Mouse (Mus musculus) limb, embryonic 14.5 days (tissue): ENCODE measurements around the gene Syt8. TPM values are rescaled to one million over a fixed set of nuclear protein-coding genes. Genes with fewer than 3 reads are reported as not detected.
A peak's percentile ranks its signal among the peaks of the same experiment; 100 is the strongest.

Experiments
- ATAC-seq: fragments of 200-750 bp; cut with Nextera tagmentation; 2 replicates; pipeline ENCODE4 v1.8.0; 2017; ENCODE audit warnings: low read depth, moderate number of reproducible peaks, moderate TSS enrichment; ENCODE audit not compliant: low FRiP score
- DNase-seq: peaks from one replicate; pipeline ENCODE4 v3.0.0-alpha.2; 2015; ENCODE audit warnings: low spot score
- H3K27ac ChIP-seq: fragments of 300-500 bp; sonication (generic); replicated peaks from 2 replicates; pipeline ENCODE4 v1.5.1; 2014; ENCODE audit warnings: low read depth, mild to moderate bottlenecking, low read length, moderate library complexity, mixed read lengths
- H3K27me3 ChIP-seq: fragments of 300-500 bp; sonication (generic); 2 replicates; pipeline ENCODE4 v1.6.1; 2014; ENCODE audit warnings: low read length, mixed read lengths; ENCODE audit not compliant: control insufficient read depth, insufficient read depth
- H3K36me3 ChIP-seq: fragments of 300-500 bp; sonication (generic); 2 replicates; pipeline ENCODE4 v1.6.1; 2014; ENCODE audit warnings: mild to moderate bottlenecking, low read length, moderate library complexity, mixed read lengths; ENCODE audit not compliant: control insufficient read depth, insufficient read depth
- H3K4me1 ChIP-seq: fragments of 300-500 bp; sonication (generic); 2 replicates; pipeline ENCODE4 v1.6.1; 2014; ENCODE audit warnings: antibody characterized with exemption, low read length, mixed read lengths; ENCODE audit not compliant: control insufficient read depth, insufficient read depth
- H3K4me2 ChIP-seq: fragments of 300-500 bp; sonication (generic); replicated peaks from 2 replicates; pipeline ENCODE4 v1.6.1; 2014; ENCODE audit warnings: low read depth, mild to moderate bottlenecking, low read length, moderate library complexity; ENCODE audit not compliant: severe bottlenecking
- H3K4me3 ChIP-seq: fragments of 300-500 bp; sonication (generic); replicated peaks from 2 replicates; pipeline ENCODE4 v1.5.1; 2014; ENCODE audit warnings: low read length
- H3K9ac ChIP-seq: fragments of 300-500 bp; sonication (generic); 2 replicates; pipeline ENCODE4 v1.6.1; 2014; ENCODE audit warnings: mild to moderate bottlenecking, low read depth, low read length, moderate library complexity; ENCODE audit not compliant: severe bottlenecking
- H3K9me3 ChIP-seq: fragments of 300-500 bp; sonication (generic); 2 replicates; pipeline ENCODE4 v1.6.1; 2016; ENCODE audit warnings: low read length; ENCODE audit not compliant: control insufficient read depth
- POLR2A ChIP-seq: fragments of 200-500 bp; IDR thresholded peaks from 2 replicates; pipeline ENCODE4 v1.8.0; 2012; ENCODE audit warnings: inconsistent platforms, mild to moderate bottlenecking, moderate library complexity, borderline replicate concordance; ENCODE audit not compliant: insufficient read depth, insufficient read length; ENCODE audit errors: extremely low read depth
- WGBS: fragments of 180-500 bp; shearing (Covaris S2); extraction: QIAGEN DNeasy Blood & Tissue Kit; methylation state at CpG from one replicate; pipeline ENCODE4 v1.1.7; 2014; 5-methylcytosine and 5-hydroxymethylcytosine counted together
- polyA plus RNA-seq, 2 experiments: library from polyadenylated mRNA; depleted of rRNA in 1 of 2; stranded (reverse) in 1 of 2; unstranded in 1 of 2; fragments of >200 nt; fragmentation: Nextera tagmentation in 1 of 2; extraction: Ambion mirVana in 1 of 2; gene quantifications; 2 replicates each; pipeline versions ENCODE4 v1.2.1 to v1.2.3; 2012 to 2014

Syt8 gene
- polyA plus RNA-seq, 2 experiments: 2.0 to 7.3 TPM

DNA sequence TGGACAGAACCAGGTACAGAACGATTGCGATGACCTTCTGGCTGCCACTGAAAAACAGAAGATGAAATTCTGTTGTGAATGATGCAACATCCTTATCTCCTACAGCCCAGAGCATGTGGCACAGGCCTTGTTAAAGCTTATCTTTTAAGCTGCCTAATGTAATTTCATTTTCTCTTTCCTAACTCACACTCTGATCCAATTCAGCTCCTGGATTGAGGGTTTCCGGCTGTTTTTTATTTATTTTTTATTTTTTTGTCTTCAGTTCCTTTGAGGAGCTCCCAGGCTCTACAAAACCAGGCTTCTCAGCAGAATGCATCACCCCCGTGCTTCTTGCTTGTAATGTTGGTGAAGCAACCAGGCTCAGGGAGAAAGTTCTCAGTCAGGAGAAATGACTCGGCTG lies 14.8 kb upstream of the Syt8 start:
- ATAC-seq (no peak), DNase-seq (no peak)
- H3K36me3 ChIP-seq: no peaks in the 10 kb centered on the region
- H3K4me3 ChIP-seq: no peak overlapping the region
- H3K27ac ChIP-seq: no peak overlapping the region
- no peaks in the 10 kb centered on the region for H3K9me3 ChIP-seq
- H3K9ac ChIP-seq: no peak overlapping the region
- H3K4me1 ChIP-seq: no peaks in the 10 kb centered on the region; the same call in 1 of the 2 replicates
- no peak overlapping the region for H3K4me2 ChIP-seq
- 82% methylated on average over 5 of the region's 5 CpGs for WGBS
- no peaks in the 10 kb centered on the region for H3K27me3 ChIP-seq
- TF ChIP-seq POLR2A: no peak

DNA sequence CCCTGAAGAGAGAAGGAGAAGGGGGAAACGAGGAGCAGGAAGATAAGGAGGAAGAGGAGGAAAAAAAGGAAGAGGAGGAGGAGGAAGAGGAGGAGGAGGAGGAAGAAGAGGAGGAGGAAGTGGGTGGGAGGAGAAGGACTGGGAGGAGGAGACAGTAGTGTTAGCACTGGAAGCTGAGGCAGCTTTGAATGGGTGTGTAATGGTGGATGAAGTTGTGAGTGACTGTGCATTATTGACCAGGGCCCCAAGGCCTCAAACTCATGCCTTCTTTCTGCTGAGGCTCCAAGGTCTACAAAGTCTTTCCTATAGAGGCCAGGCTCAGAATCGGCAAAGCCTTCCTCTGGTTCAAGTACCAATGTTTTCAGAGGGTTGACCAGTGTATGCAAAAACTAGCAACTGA lies 12.8 kb upstream of the Syt8 start:
- 78% methylated on average over 2 of the region's 2 CpGs for WGBS
- DNase-seq: no peak
- H3K4me2 ChIP-seq: no peak overlapping the region
- ATAC-seq: no peak
- no peak overlapping the region for H3K27ac ChIP-seq
- no peak for TF ChIP-seq POLR2A
- H3K9me3 ChIP-seq: no peaks in the 10 kb centered on the region
- H3K4me1 ChIP-seq: no peaks in the 10 kb centered on the region
- H3K36me3 ChIP-seq: no peaks in the 10 kb centered on the region
- no peak overlapping the region for H3K9ac ChIP-seq
- no peaks in the 10 kb centered on the region for H3K27me3 ChIP-seq
- no peak overlapping the region for H3K4me3 ChIP-seq

- DNase-seq: no peak
- WGBS: 71% methylated on average over 11 of the region's 11 CpGs
- H3K4me1 ChIP-seq: peaks cover 21% of the 10 kb centered on the region
- H3K27ac ChIP-seq: no peak overlapping the region
- no peak overlapping the region for H3K4me2 ChIP-seq
- TF ChIP-seq POLR2A: no peak
- no peak for ATAC-seq
- H3K27me3 ChIP-seq: no peaks in the 10 kb centered on the region
- no peaks in the 10 kb centered on the region for H3K36me3 ChIP-seq
- no peak overlapping the region for H3K9ac ChIP-seq
- no peaks in the 10 kb centered on the region for H3K9me3 ChIP-seq
- H3K4me3 ChIP-seq: no peak overlapping the region
Measured at GRCm38 (mm10) chr7:142425641-142426213, 8.9 kb upstream of the Syt8 start.

- no peaks in the 10 kb centered on the region for H3K27me3 ChIP-seq
- peaks cover 35% of the 10 kb centered on the region for H3K4me1 ChIP-seq
- H3K27ac ChIP-seq: no peak overlapping the region; the same call in 1 of the 2 replicates
- H3K4me2 ChIP-seq: no peak overlapping the region
- no peaks in the 10 kb centered on the region for H3K36me3 ChIP-seq
- H3K9me3 ChIP-seq: no peaks in the 10 kb centered on the region
- DNase-seq: peak; percentile 64
- H3K4me3 ChIP-seq: no peak overlapping the region
- no peak for TF ChIP-seq POLR2A
- no peak overlapping the region for H3K9ac ChIP-seq
- no peak for ATAC-seq
- 5% methylated on average over 7 of the region's 7 CpGs for WGBS
Measured at GRCm38 (mm10) chr7:142428213-142428612, 6.4 kb upstream of the Syt8 start.

- ATAC-seq (peak; percentile 79), DNase-seq (peak; percentile 86)
- Histone ChIP-seq H3K9ac (no peak overlapping the region), H3K36me3 (no peaks in the 10 kb centered on the region), H3K27me3 (no peaks in the 10 kb centered on the region), H3K9me3 (no peaks in the 10 kb centered on the region), H3K4me1 (peaks cover 49% of the 10 kb centered on the region), H3K4me3 (no peak overlapping the region), H3K4me2 (0 out of 2 replicates have a peak overlapping the region, but pooled peaks have one; percentile 3), H3K27ac (peak overlapping the region; percentile 82)
- 20% methylated on average over 12 of the region's 12 CpGs for WGBS
- TF ChIP-seq POLR2A: no peak
Measured at GRCm38 (mm10) chr7:142430160-142430678, 4.4 kb upstream of the Syt8 start.
